Mouse (Mus musculus) intestine, embryonic 15.5 days (tissue): ENCODE data around the gene Slc22a13. TPM values are rescaled to one million over a fixed set of nuclear protein-coding genes. Genes with fewer than 3 reads are reported as not detected.

ENCODE experiments used
- ATAC-seq: fragments of 200-750 bp; cut with Nextera tagmentation; 2 replicates; pipeline ENCODE4 v1.8.0; 2017; ENCODE audit warnings: moderate TSS enrichment, moderate library complexity
- H3K27ac ChIP-seq: fragments of 300-500 bp; sonication (generic); 2 replicates; pipeline ENCODE4 v1.5.1; 2015; ENCODE audit warnings: mild to moderate bottlenecking, inconsistent platforms
- H3K27me3 ChIP-seq: fragments of 300-500 bp; sonication (generic); replicated peaks from 2 replicates; pipeline ENCODE4 v1.6.1; 2015; ENCODE audit warnings: inconsistent platforms
- H3K36me3 ChIP-seq: fragments of 300-500 bp; sonication (generic); 2 replicates; pipeline ENCODE4 v1.6.1; 2015; ENCODE audit warnings: inconsistent platforms
- H3K4me1 ChIP-seq: fragments of 300-500 bp; sonication (generic); replicated peaks from 2 replicates; pipeline ENCODE4 v1.6.1; 2015; ENCODE audit warnings: inconsistent platforms
- H3K4me2 ChIP-seq: fragments of 300-500 bp; sonication (generic); replicated peaks from 2 replicates; pipeline ENCODE4 v1.6.1; 2015; ENCODE audit warnings: mild to moderate bottlenecking, inconsistent platforms
- H3K4me3 ChIP-seq: fragments of 300-500 bp; sonication (generic); replicated peaks from 2 replicates; pipeline ENCODE4 v1.5.1; 2015; ENCODE audit warnings: inconsistent platforms
- H3K9ac ChIP-seq: fragments of 300-500 bp; sonication (generic); 2 replicates; pipeline ENCODE4 v1.6.1; 2015; ENCODE audit warnings: inconsistent platforms
- H3K9me3 ChIP-seq: fragments of 300-500 bp; sonication (generic); 2 replicates; pipeline ENCODE4 v1.6.1; 2016; ENCODE audit warnings: inconsistent platforms
- WGBS: fragments of 180-500 bp; shearing (Covaris S2); methylation state at CpG from one replicate; pipeline ENCODE4 v1.1.7; 2015; 5-methylcytosine and 5-hydroxymethylcytosine counted together
- polyA plus RNA-seq: library from polyadenylated mRNA; unstranded; fragments of >200 nt; fragmentation: Nextera tagmentation; extraction: Ambion mirVana; gene quantifications from 2 replicates; pipeline ENCODE4 v1.2.1, GENCODE M21; 2015

Slc22a13 gene
- polyA plus RNA-seq = not detected in 2 replicates

DNA sequence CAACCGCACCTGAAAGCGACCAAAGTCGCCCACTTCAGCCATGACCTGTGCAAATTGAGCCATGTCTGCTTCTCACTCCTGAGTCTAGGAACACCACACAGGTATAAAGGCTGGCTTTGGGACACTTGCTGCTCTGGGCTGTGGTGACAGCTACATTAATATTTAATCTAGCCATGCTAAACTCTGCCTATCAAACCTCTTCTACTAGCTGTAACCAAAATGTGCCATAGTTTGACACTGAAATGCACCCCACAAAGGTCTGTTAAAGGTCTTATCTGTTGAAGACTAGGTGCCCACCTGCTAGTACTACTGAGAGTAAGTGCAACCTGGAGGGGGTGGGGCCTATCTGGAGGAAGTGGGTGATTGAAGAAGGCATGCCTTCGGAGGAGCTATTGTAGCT, at the start of gene Slc22a13:
Slc22a13 (minus strand) TSS at position 101 of the 400 bp plus-strand sequence.
- Histone ChIP-seq H3K27me3 (no peaks in the 10 kb centered on the region), H3K36me3 (no peaks in the 10 kb centered on the region), H3K4me3 (no peak within 1 kb of the TSS), H3K27ac (no peak within 1 kb of the TSS), H3K9ac (no peak within 1 kb of the TSS), H3K4me1 (no peaks in the 10 kb centered on the region), H3K4me2 (no peak within 1 kb of the TSS), H3K9me3 (no peaks in the 10 kb centered on the region)
- no peak for ATAC-seq
- WGBS = 93% methylated on average over 4 of the region's 4 CpGs

DNA sequence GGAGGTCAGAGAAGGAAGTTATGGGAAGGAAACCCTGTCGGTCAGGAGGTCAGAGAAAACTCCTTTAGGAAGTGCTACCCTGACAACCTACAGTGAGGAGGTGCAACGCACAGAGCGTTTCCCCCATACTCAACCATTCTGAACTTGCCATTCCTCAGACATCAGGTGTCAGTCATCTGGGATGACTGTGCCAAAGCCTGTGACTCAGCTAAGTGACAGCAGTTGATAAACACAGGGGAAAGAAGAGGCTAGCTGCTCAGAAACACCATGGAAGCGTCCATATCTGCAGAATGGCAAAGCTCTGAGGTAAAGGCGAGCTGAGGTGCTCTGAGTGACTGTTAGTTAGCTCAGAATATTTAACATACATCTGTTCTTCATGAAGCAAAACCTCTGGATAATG, 49.2 kb upstream of the Slc22a13 start:
- ATAC-seq = no peak
- peaks cover 8% of the 10 kb centered on the region; the same call in 1 of the 2 replicates for H3K36me3 ChIP-seq
- no peak overlapping the region for H3K4me2 ChIP-seq
- no peak overlapping the region for H3K9ac ChIP-seq
- no peaks in the 10 kb centered on the region for H3K4me1 ChIP-seq
- no peak overlapping the region for H3K27ac ChIP-seq
- 77% methylated on average over 5 of the region's 5 CpGs for whole genome bisulfite sequencing
- no peaks in the 10 kb centered on the region for H3K27me3 ChIP-seq
- no peaks in the 10 kb centered on the region for H3K9me3 ChIP-seq
- no peak overlapping the region for H3K4me3 ChIP-seq

DNA sequence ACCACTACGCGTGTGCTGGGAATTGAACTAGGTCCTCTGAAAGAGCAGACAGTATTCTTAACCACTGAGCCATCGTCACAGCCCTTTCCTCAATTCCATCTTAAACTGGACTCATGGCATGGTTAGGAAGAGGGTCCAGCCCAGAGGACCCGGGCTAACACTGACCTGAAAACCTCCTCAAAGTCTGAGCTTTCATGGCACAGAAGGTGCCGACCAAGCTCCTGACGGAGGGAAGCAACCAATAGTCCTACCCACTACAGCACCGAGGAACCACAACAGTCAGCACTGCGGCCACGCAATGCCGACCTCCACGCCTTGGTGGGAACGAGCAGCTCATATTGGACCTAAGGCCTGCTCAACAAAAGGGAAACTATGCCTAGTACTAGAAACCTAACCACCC, 47.3 kb upstream of the Slc22a13 start:
- Histone ChIP-seq H3K9me3 (no peaks in the 10 kb centered on the region), H3K9ac (no peak overlapping the region), H3K4me1 (no peaks in the 10 kb centered on the region), H3K27me3 (no peaks in the 10 kb centered on the region), H3K36me3 (peaks cover 10% of the 10 kb centered on the region; the same call in 1 of the 2 replicates), H3K27ac (no peak overlapping the region), H3K4me2 (no peak overlapping the region), H3K4me3 (no peak overlapping the region)
- WGBS = 96% methylated on average over 12 of the region's 12 CpGs
- no peak for ATAC-seq

DNA sequence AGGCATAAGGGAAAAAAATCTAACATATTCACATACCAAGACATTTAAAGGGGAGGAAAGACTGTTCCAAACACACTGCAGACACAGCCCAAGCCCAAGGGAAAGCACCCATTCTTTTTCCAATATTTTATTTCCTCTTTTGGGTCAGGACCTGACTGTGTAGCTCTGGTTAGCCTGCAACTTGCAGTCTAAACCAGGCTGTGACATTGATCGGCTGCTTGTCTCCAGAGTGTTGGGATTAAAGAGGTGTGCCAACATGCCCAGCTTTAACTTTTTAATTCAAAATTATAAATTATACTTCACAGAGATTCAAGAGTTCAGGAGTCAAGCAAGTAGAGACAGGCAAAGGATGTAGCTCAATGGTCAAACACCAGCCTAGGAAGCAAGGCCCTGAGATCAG, 46.2 kb upstream of the Slc22a13 start:
- no peaks in the 10 kb centered on the region for H3K27me3 ChIP-seq
- H3K4me1 ChIP-seq = no peaks in the 10 kb centered on the region
- 96% methylated on average over 1 of the region's 1 CpGs for WGBS
- H3K27ac ChIP-seq = no peak overlapping the region
- no peak overlapping the region for H3K4me2 ChIP-seq
- no peaks in the 10 kb centered on the region for H3K9me3 ChIP-seq
- no peak overlapping the region for H3K4me3 ChIP-seq
- H3K36me3 ChIP-seq = peaks cover 6% of the 10 kb centered on the region; the same call in 1 of the 2 replicates
- ATAC-seq = no peak
- H3K9ac ChIP-seq = no peak overlapping the region

DNA sequence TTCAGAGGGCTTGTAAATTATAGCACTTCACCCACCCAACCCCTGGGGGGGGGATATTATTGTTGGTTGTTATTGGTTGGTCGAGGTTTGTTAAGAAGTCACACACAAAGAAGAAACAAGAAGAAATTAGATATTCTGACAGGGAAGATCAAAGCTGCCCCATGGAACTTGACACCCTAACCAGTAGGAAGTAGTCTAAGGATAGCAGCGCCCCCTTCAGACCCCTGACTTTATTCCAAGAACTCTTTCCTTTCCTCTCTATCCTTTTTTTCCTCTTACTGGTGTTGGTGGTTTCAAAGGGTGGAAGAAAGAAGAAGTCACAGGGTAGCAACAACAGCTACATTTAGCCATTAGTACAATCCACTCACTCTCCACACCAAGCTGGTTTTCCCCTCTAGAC, 45.3 kb upstream of the Slc22a13 start:
- Histone ChIP-seq H3K4me3 (no peak overlapping the region), H3K4me1 (no peaks in the 10 kb centered on the region), H3K27ac (no peak overlapping the region), H3K4me2 (no peak overlapping the region), H3K27me3 (no peaks in the 10 kb centered on the region), H3K9ac (no peak overlapping the region), H3K9me3 (no peaks in the 10 kb centered on the region), H3K36me3 (peaks cover 11% of the 10 kb centered on the region)
- 88% methylated on average over 2 of the region's 2 CpGs for WGBS
- ATAC-seq = no peak

DNA sequence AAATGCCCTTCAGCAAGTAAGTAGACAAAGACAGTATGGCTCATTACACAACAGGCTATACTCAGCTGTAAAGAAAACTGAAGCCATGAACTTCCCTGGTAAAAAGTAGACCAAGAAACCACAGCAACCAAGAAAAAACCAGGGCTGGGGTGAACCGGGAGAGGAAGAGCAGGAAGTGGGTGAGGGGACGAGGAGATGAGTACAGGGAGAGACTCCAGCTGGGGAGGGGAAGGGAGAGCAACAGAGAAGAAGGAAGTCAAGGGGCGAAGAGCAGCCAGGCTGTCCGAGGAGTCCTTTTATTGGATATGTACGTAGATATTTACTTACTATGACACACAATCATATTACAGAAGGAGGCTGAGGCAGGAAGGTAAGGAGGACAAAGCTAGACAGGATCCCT, 39.1 kb upstream of the Slc22a13 start:
- no peak overlapping the region for H3K4me3 ChIP-seq
- H3K36me3 ChIP-seq = peaks cover 12% of the 10 kb centered on the region
- H3K9me3 ChIP-seq = no peaks in the 10 kb centered on the region
- ATAC-seq = no peak
- H3K4me1 ChIP-seq = no peaks in the 10 kb centered on the region
- H3K9ac ChIP-seq = no peak overlapping the region
- no peaks in the 10 kb centered on the region for H3K27me3 ChIP-seq
- WGBS = 68% methylated on average over 5 of the region's 5 CpGs
- H3K27ac ChIP-seq = no peak overlapping the region
- no peak overlapping the region for H3K4me2 ChIP-seq

DNA sequence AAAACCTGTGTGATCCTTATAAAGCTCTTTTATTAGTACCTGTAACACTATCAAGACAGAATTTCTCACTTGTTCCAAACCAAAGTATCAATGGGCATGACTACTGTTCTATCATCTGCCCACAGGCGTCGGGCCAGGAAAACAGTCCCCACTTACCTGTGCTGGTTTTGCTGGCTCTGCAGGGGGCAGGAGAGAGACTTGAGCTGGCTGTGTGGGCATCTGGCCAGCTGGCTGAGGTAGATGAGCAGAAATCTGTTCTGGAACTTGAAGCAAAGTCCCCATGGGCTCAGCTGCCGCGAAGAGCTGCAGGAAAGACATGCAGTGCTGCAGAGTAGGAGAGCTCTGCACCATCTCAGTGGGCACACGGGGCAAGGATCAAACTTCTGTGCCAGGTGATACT, 37.9 kb upstream of the Slc22a13 start:
- Histone ChIP-seq H3K4me2 (no peak overlapping the region), H3K4me3 (no peak overlapping the region), H3K9me3 (no peaks in the 10 kb centered on the region), H3K27ac (no peak overlapping the region), H3K4me1 (no peaks in the 10 kb centered on the region), H3K9ac (no peak overlapping the region), H3K36me3 (peaks cover 12% of the 10 kb centered on the region), H3K27me3 (no peaks in the 10 kb centered on the region)
- WGBS = 94% methylated on average over 5 of the region's 5 CpGs
- no peak for ATAC-seq

DNA sequence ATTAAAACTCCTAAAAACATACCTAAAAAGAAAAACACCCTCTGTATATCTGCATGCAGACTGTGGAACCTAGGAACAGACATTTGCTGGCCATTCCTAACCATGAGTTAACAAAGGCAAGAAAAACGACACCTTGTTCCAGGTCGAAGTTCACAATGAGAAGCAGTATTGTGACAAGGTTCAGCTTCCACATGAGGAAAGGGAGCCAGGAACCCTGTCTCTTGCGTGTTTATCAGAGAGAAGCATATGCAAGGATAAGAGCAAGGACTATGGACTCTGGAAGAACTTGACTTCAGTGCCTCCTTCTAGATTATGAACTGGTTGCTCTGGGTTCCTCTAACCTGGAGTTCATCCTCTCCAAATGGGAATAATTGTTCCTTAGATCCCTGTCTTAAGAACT, 35.1 kb upstream of the Slc22a13 start:
- peaks cover 4% of the 10 kb centered on the region; the same call in 1 of the 2 replicates for H3K36me3 ChIP-seq
- 75% methylated on average over 3 of the region's 3 CpGs for WGBS
- no peak overlapping the region for H3K9ac ChIP-seq
- H3K27ac ChIP-seq = 0 out of 2 replicates have a peak overlapping the region, but pooled peaks have one; percentile 32
- H3K4me3 ChIP-seq = no peak overlapping the region
- no peak overlapping the region for H3K4me2 ChIP-seq
- H3K9me3 ChIP-seq = no peaks in the 10 kb centered on the region
- no peaks in the 10 kb centered on the region for H3K4me1 ChIP-seq
- peak; percentile 81 for ATAC-seq
- H3K27me3 ChIP-seq = no peaks in the 10 kb centered on the region

DNA sequence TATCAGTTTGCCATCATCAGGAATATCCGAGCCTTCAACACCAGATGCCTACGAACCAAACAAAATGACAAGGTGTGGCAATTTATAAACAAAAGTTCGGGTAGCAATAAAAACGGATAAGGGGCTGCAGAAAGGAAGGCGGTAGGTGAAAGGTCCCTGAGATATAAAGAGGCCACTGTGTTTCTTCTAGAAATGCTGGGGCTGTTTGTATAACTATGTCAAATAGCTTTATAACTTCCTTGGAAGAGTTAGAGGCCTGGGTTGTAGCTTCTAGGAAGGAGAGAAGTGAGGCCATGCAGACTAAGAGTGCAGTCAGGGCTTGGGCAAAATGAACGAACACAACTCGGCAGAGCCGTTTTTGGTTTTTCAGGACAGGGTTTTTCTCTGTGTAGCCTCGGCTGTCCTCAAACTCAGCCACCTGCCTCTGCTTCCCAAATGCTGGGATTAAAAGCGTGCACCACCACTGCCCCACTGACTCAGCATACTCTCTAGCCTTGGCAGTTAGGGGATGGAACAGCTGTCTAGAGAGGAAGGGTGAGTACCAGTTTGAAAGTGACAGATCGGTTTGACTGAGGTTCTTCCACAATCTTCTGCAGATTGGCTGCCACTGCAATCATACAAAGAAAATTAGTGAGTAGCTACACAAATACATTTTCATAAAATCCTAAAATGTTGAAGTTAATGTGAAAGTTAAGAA, 32.4 kb upstream of the Slc22a13 start:
- H3K4me3 ChIP-seq = no peak overlapping the region
- peak; percentile 60 for ATAC-seq
- H3K27me3 ChIP-seq = no peaks in the 10 kb centered on the region
- no peaks in the 10 kb centered on the region for H3K4me1 ChIP-seq
- no peak overlapping the region for H3K9ac ChIP-seq
- no peaks in the 10 kb centered on the region for H3K9me3 ChIP-seq
- WGBS = 41% methylated on average over 11 of the region's 11 CpGs
- H3K4me2 ChIP-seq = no peak overlapping the region
- H3K36me3 ChIP-seq = no peaks in the 10 kb centered on the region
- H3K27ac ChIP-seq = peak overlapping the region; percentile 44; the same call in 1 of the 2 replicates

DNA sequence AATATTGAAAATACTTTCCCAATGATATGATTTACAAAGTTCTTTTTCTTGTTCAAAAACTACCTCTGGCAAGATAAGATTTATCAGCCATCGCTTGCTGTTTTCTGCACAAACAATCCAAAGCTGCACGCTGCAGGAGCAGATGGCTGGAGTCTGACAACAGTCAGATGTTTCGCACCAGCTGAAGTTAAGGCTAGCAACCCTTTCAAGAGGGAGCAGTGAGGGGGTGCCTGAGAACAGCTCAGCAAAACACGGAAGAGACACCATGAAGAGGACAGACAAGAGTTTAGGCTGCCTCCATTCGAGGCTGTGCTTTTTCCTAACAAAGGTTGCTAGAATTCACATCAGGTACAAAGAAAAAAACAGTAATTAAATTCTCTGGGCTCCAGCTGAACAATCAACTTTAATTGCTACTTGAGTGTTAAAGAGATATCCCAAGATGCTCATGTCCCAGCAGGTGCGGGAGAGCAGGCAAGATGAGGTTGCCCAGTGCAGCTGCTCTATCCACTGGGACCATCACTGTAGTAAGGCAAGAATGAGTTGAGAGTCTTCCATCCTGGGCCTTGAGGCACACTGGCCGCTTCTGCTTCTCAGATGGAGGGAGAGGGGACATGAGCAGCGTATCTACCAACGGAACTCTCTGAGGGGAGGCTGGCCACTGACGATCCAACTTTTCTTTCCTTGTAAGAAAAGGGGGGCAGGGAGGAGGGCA, 31.5 kb upstream of the Slc22a13 start:
- H3K36me3 ChIP-seq = no peaks in the 10 kb centered on the region
- no peaks in the 10 kb centered on the region for H3K27me3 ChIP-seq
- no peak overlapping the region for H3K9ac ChIP-seq
- no peak overlapping the region for H3K4me2 ChIP-seq
- H3K9me3 ChIP-seq = no peaks in the 10 kb centered on the region
- 80% methylated on average over 10 of the region's 10 CpGs for WGBS
- ATAC-seq = no peak
- no peak overlapping the region for H3K27ac ChIP-seq
- no peaks in the 10 kb centered on the region for H3K4me1 ChIP-seq
- H3K4me3 ChIP-seq = no peak overlapping the region

DNA sequence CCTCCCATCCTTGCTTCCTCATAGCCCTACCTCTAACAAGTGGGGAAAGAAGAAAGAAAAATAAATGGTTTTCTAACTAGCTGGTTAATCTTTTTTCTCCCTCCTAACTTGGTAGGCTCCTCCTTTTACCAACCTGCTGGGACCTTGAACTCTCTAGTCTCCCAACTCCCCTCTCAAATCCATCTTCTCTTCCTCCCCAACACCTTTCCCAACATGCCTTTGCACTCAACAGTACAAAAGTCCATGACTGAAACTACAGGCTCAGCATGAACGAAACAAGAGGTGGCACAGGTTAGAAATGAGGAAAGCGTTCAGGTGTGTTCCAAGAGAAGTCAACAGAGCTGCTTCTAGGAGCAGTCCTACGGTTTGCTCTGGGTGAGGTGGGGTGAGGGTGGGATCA, 30.4 kb upstream of the Slc22a13 start:
- Histone ChIP-seq H3K9ac (no peak overlapping the region), H3K4me3 (no peak overlapping the region), H3K9me3 (no peaks in the 10 kb centered on the region), H3K4me2 (no peak overlapping the region), H3K27me3 (no peaks in the 10 kb centered on the region), H3K36me3 (no peaks in the 10 kb centered on the region), H3K27ac (no peak overlapping the region), H3K4me1 (no peaks in the 10 kb centered on the region)
- WGBS = 91% methylated on average over 3 of the region's 3 CpGs
- no peak for ATAC-seq

DNA sequence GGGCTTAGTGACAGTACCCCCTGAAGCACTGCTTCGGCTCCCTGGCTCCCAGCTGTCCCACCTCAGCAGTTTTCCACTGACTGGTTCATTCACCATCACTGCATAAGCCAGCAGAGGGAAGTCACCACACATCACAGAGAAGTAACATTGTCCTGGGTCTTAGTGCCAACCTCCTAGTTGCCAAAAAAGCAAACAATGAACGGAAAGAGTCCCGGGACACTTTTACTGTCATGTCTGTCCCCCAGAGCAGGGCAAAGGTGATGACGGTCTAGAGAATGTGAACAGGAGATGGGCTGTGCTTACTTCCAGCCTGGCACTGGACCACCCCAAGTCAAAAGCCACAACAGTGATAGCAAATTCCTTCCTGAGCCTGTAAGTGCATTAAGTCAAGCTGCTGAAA, 29.9 kb upstream of the Slc22a13 start:
- Histone ChIP-seq H3K9ac (no peak overlapping the region), H3K9me3 (no peaks in the 10 kb centered on the region), H3K4me2 (no peak overlapping the region), H3K36me3 (no peaks in the 10 kb centered on the region), H3K4me3 (no peak overlapping the region), H3K27ac (no peak overlapping the region), H3K4me1 (no peaks in the 10 kb centered on the region), H3K27me3 (no peaks in the 10 kb centered on the region)
- 87% methylated on average over 4 of the region's 4 CpGs for WGBS
- ATAC-seq = no peak

DNA sequence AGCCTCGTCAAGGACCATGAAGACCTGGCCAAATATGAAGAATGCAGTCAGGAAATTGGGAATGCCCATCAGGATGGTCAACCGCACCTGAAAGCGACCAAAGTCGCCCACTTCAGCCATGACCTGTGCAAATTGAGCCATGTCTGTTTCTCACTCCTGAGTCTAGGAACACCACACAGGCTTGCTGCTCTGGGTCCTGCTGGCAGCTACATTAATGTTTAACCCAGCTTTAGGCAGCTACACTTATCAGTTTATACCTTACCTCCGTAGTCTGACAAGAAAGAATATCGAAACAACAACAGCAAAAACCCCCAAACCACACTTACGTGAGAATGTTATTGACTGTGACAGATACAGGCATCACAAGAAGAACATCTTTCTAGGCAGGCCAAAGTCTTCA, 22.7 kb upstream of the Slc22a13 start:
- H3K36me3 ChIP-seq = no peaks in the 10 kb centered on the region
- 71% methylated on average over 7 of the region's 7 CpGs for WGBS
- ATAC-seq = 0 out of 2 replicates have a peak, but pooled peaks have one; percentile 66
- H3K9me3 ChIP-seq = no peaks in the 10 kb centered on the region
- H3K9ac ChIP-seq = no peak overlapping the region
- H3K4me1 ChIP-seq = no peaks in the 10 kb centered on the region
- H3K4me3 ChIP-seq = no peak overlapping the region
- no peak overlapping the region; the same call in 1 of the 2 replicates for H3K4me2 ChIP-seq
- no peaks in the 10 kb centered on the region for H3K27me3 ChIP-seq
- H3K27ac ChIP-seq = no peak overlapping the region
